Comparison of ENCODE assay signal across 18 mouse cellular contexts in the genomic region with DNA sequence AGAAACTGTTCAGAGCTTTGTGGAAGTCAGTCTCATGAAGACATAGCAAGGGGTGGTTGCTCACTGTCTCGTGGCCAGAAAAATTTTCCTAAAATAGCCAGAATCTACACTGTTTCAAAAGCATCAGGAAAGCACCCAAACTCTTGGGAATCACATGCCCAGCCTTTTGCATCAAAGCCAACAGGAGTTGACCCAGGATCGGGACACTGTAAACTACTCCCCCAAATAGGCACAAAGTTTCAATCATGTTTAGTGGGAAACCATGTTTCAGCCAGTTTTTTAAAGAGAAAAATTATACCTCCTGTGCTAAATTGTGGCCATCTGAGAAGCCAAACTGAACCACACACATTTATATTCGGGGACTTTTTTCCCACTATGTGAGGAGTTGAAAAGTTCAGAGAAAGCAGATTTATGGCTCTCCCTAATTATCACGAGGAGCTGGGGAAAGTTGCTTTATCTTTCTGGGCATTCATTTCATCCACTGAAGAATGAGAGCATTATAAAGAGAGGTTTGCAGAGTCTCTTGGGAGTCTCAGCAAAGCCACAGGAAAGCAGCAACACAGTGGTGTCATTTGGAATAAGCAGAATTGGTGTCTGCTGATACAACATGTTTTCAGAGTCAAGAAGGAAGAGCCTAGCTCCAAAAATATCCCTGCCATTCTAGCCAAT.
DNase-seq lines count a peak whose midpoint lies in the region; ATAC-seq and TF ChIP-seq lines count a peak whose summit lies in the region.
"Had no signal": no experiment of that assay in that cellular context is flagged by ENCODE, and none has a peak within 500 bp of the region (broad histone marks: within the 10 kb centered on the region; RNA-seq: fewer than 3 reads in every experiment).

No protein-coding gene starts in this region.

- no peak for TF ChIP-seq POLR2A in limb, embryonic 14.5 days (IDR thresholded peaks at IDR 0.05; ENCODE audit: borderline replicate concordance, extremely low read depth, insufficient read depth, insufficient read length)

- no peak for ATAC-seq in heart, embryonic 12.5 days (ENCODE audit: insufficient number of reproducible peaks, low FRiP score)
- ATAC-seq in limb, embryonic 14.5 days (ENCODE audit: low FRiP score, low read depth), result peak; percentile 12; the same call in 1 of the 2 replicates
- ATAC-seq in Patski, result no peak
- ATAC-seq in limb, embryonic 15.5 days (ENCODE audit: insufficient number of reproducible peaks, low FRiP score, low TSS enrichment, low read depth), result peak; percentile 10; the same call in 1 of the 2 replicates
- ATAC-seq: liver, postnatal 0 days had no signal

- in situ Hi-C loops in Patski (cut with MboI; ENCODE audit: low pct_unique_long_range_greater_than_20kb), result no loop called here

- H3K27me3 ChIP-seq in heart, embryonic 12.5 days (replicated peaks), result no peaks in the 10 kb centered on the region
- H3K27me3 ChIP-seq in limb, embryonic 14.5 days (ENCODE audit: control insufficient read depth, insufficient read depth, low read length), result no peaks in the 10 kb centered on the region
- no peaks in the 10 kb centered on the region for H3K27me3 ChIP-seq in limb, embryonic 10.5 days (ENCODE audit: low read depth, poor library complexity, severe bottlenecking)
- no peaks in the 10 kb centered on the region for H3K27me3 ChIP-seq in Patski
- no peaks in the 10 kb centered on the region for H3K27me3 ChIP-seq in limb, embryonic 15.5 days
- H3K27me3 ChIP-seq: embryonic facial prominence, embryonic 12.5 days; hindbrain, embryonic 12.5 days; limb, embryonic 13.5 days; megakaryocyte, embryonic 14.5 days had no signal

- 54% methylated on average over 4 of the region's 4 CpGs for WGBS in heart, embryonic 12.5 days
- WGBS in limb, embryonic 14.5 days, result 41% methylated on average over 4 of the region's 4 CpGs
- 50% methylated on average over 4 of the region's 4 CpGs for WGBS in limb, embryonic 10.5 days
- WGBS in limb, embryonic 15.5 days, result 37% methylated on average over 4 of the region's 4 CpGs

- POLR2A ChIA-PET in Patski (lab: Charles Lee), result interaction anchor here (0.6 kb wide), 1 partner anchor 117 kb away, joined by 4 read pairs; no protein-coding TSS in a partner anchor

- no peaks in the 10 kb centered on the region for H3K9me3 ChIP-seq in heart, embryonic 12.5 days (replicated peaks)
- no peaks in the 10 kb centered on the region for H3K9me3 ChIP-seq in limb, embryonic 14.5 days (ENCODE audit: control insufficient read depth, low read length)
- H3K9me3 ChIP-seq in limb, embryonic 10.5 days (replicated peaks), result no peaks in the 10 kb centered on the region
- H3K9me3 ChIP-seq in limb, embryonic 15.5 days, result no peaks in the 10 kb centered on the region
- H3K9me3 ChIP-seq: embryonic facial prominence, embryonic 12.5 days; hindbrain, embryonic 12.5 days; limb, embryonic 13.5 days had no signal

- no peak for TF ChIP-seq CTCF in Patski (IDR thresholded peaks at IDR 0.05)

- CTCF ChIA-PET in Patski (lab: Charles Lee), result interaction anchor here (1.3 kb wide), 1 partner anchor 19 kb away, joined by 3 read pairs; no protein-coding TSS in a partner anchor

- peaks cover 6% of the 10 kb centered on the region; the same call in 1 of the 2 replicates for H3K4me1 ChIP-seq in heart, embryonic 12.5 days (replicated peaks)
- H3K4me1 ChIP-seq in limb, embryonic 14.5 days (ENCODE audit: control insufficient read depth, insufficient read depth, low read length), result peaks cover 3% of the 10 kb centered on the region; the same call in 1 of the 2 replicates
- peaks cover 4% of the 10 kb centered on the region; the same call in 1 of the 2 replicates for H3K4me1 ChIP-seq in limb, embryonic 10.5 days
- 0 out of 2 replicates have a peak, but pooled peaks cover 6% of the 10 kb centered on the region for H3K4me1 ChIP-seq in limb, embryonic 15.5 days
- H3K4me1 ChIP-seq: hindbrain, embryonic 12.5 days had no signal

- H3K4me3 ChIP-seq in heart, embryonic 12.5 days, result no peak overlapping the region
- no peak overlapping the region for H3K4me3 ChIP-seq in limb, embryonic 14.5 days (replicated peaks; ENCODE audit: low read length)
- no peak overlapping the region for H3K4me3 ChIP-seq in limb, embryonic 10.5 days
- no peak overlapping the region for H3K4me3 ChIP-seq in limb, embryonic 15.5 days
- H3K4me3 ChIP-seq: embryonic facial prominence, embryonic 12.5 days; hindbrain, embryonic 12.5 days; layer of hippocampus, adult 2 months; limb, embryonic 13.5 days; megakaryocyte, embryonic 14.5 days had no signal

- peak; percentile 86 for DNase-seq in heart, adult 11 months
- DNase-seq in limb, embryonic 14.5 days (ENCODE audit: low spot score), result no peak
- no peak for DNase-seq in limb, embryonic 10.5 days (ENCODE audit: low spot score)
- peak; percentile 19 for DNase-seq in Patski (ENCODE audit: low read depth, low spot score)
- DNase-seq in spleen, postnatal 4 days (ENCODE audit: low spot score in 2 of 2), result no peak
- no peak for DNase-seq in frontal cortex, postnatal 25 days (ENCODE audit: low spot score in 2 of 2)
- DNase-seq: adrenal gland, postnatal 25 days; cerebellum, postnatal 25 days; liver, postnatal 0 days; right cerebral cortex, adult 18-20 months; spleen, adult 18-20 months had no signal

- H3K4me2 ChIP-seq in heart, embryonic 12.5 days, result no peak overlapping the region
- no peak overlapping the region for H3K4me2 ChIP-seq in limb, embryonic 14.5 days (replicated peaks; ENCODE audit: low read depth, low read length, severe bottlenecking)
- H3K4me2 ChIP-seq in limb, embryonic 15.5 days, result no peak overlapping the region
- H3K4me2 ChIP-seq: embryonic facial prominence, embryonic 12.5 days; hindbrain, embryonic 12.5 days; limb, embryonic 13.5 days had no signal

- no peak overlapping the region for H3K9ac ChIP-seq in heart, embryonic 12.5 days
- H3K9ac ChIP-seq in limb, embryonic 14.5 days (ENCODE audit: low read depth, low read length, severe bottlenecking), result no peak overlapping the region
- no peak overlapping the region for H3K9ac ChIP-seq in limb, embryonic 15.5 days
- H3K9ac ChIP-seq: embryonic facial prominence, embryonic 12.5 days; hindbrain, embryonic 12.5 days; limb, embryonic 13.5 days; liver, postnatal 0 days had no signal

- H3K36me3 ChIP-seq in heart, embryonic 12.5 days, result no peaks in the 10 kb centered on the region
- no peaks in the 10 kb centered on the region for H3K36me3 ChIP-seq in limb, embryonic 14.5 days (ENCODE audit: control insufficient read depth, insufficient read depth, low read length)
- H3K36me3 ChIP-seq in limb, embryonic 10.5 days, result no peaks in the 10 kb centered on the region
- H3K36me3 ChIP-seq in limb, embryonic 15.5 days, result no peaks in the 10 kb centered on the region
- H3K36me3 ChIP-seq: embryonic facial prominence, embryonic 12.5 days; hindbrain, embryonic 12.5 days; limb, embryonic 13.5 days had no signal

- no peak overlapping the region for H3K27ac ChIP-seq in heart, embryonic 12.5 days (ENCODE audit: poor library complexity, severe bottlenecking)
- no peak overlapping the region for H3K27ac ChIP-seq in limb, embryonic 14.5 days (replicated peaks; ENCODE audit: low read depth, low read length)
- no peak overlapping the region for H3K27ac ChIP-seq in limb, embryonic 10.5 days
- peak overlapping the region; percentile 62; the same call in 1 of the 2 replicates for H3K27ac ChIP-seq in limb, embryonic 15.5 days
- H3K27ac ChIP-seq: embryonic facial prominence, embryonic 12.5 days; hindbrain, embryonic 12.5 days; layer of hippocampus, adult 2 months had no signal

Comparison
In these comparisons a context has a peak if more than half of its experiments do, and no peak if none do; other contexts are left out.
1. DNase-seq: peak in heart, adult 11 months (single experiment) and Patski (single experiment); none in limb, embryonic 14.5 days (single experiment), limb, embryonic 10.5 days (single experiment), spleen, postnatal 4 days (0 of 2) and frontal cortex, postnatal 25 days (0 of 2).
2. ATAC-seq: peak in limb, embryonic 14.5 days (single experiment) and limb, embryonic 15.5 days (single experiment); none in heart, embryonic 12.5 days (single experiment) and Patski (single experiment).